Comparison of ENCODE assay signal across 12 mouse cellular contexts in genomic region chr17:80833355-80834175, GRCm38 (mm10).
A peak's percentile ranks its signal among the peaks of the same experiment; 100 is the strongest.
DNase-seq lines count a peak whose midpoint lies in the region; ATAC-seq lines count a peak whose summit lies in the region.
"Had no signal": no experiment of that assay in that cellular context is flagged by ENCODE, and none has a peak within 500 bp of the region (broad histone marks: within the 10 kb centered on the region; RNA-seq: fewer than 3 reads in every experiment).

No protein-coding gene starts in this region.

- H3K27me3 ChIP-seq in heart, embryonic 11.5 days (ENCODE audit: control insufficient read depth, insufficient read depth, low read length): no peaks in the 10 kb centered on the region
- no peaks in the 10 kb centered on the region for H3K27me3 ChIP-seq in embryonic facial prominence, embryonic 13.5 days
- no peaks in the 10 kb centered on the region for H3K27me3 ChIP-seq in hindbrain, embryonic 12.5 days

- no peak overlapping the region for H3K4me3 ChIP-seq in heart, embryonic 11.5 days (ENCODE audit: low read depth, low read length)
- no peak overlapping the region for H3K4me3 ChIP-seq in embryonic facial prominence, embryonic 13.5 days
- no peak overlapping the region for H3K4me3 ChIP-seq in hindbrain, embryonic 12.5 days

- H3K4me1 ChIP-seq in heart, embryonic 11.5 days (ENCODE audit: control insufficient read depth, insufficient read depth, low read length): no peaks in the 10 kb centered on the region; the same call in 1 of the 2 replicates
- peaks cover 14% of the 10 kb centered on the region for H3K4me1 ChIP-seq in embryonic facial prominence, embryonic 13.5 days
- no peaks in the 10 kb centered on the region for H3K4me1 ChIP-seq in hindbrain, embryonic 12.5 days

- 0 out of 2 replicates have a peak overlapping the region, but pooled peaks have one; percentile 1 for H3K4me2 ChIP-seq in heart, embryonic 11.5 days
- H3K4me2 ChIP-seq in embryonic facial prominence, embryonic 13.5 days: peak overlapping the region; percentile 31; the same call in 1 of the 2 replicates
- H3K4me2 ChIP-seq in hindbrain, embryonic 12.5 days (replicated peaks): no peak overlapping the region

- no peaks in the 10 kb centered on the region for H3K36me3 ChIP-seq in heart, embryonic 11.5 days (ENCODE audit: control insufficient read depth, insufficient read depth, low read length)
- H3K36me3 ChIP-seq in embryonic facial prominence, embryonic 13.5 days: no peaks in the 10 kb centered on the region
- H3K36me3 ChIP-seq in hindbrain, embryonic 12.5 days: no peaks in the 10 kb centered on the region

- H3K9me3 ChIP-seq in heart, embryonic 11.5 days (replicated peaks; ENCODE audit: control insufficient read depth, low read length): no peaks in the 10 kb centered on the region
- H3K9me3 ChIP-seq in embryonic facial prominence, embryonic 13.5 days: no peaks in the 10 kb centered on the region
- H3K9me3 ChIP-seq in hindbrain, embryonic 12.5 days (replicated peaks): no peaks in the 10 kb centered on the region

- 25% methylated on average over 10 of the region's 10 CpGs for WGBS in heart, embryonic 11.5 days (ENCODE audit: insufficient replicate concordance)
- 16% methylated on average over 10 of the region's 10 CpGs for WGBS in embryonic facial prominence, embryonic 13.5 days
- 39% methylated on average over 10 of the region's 10 CpGs for WGBS in hindbrain, embryonic 12.5 days

- ATAC-seq in heart, embryonic 11.5 days (replicated peaks; ENCODE audit: insufficient number of reproducible peaks, low FRiP score, low TSS enrichment): no peak; the same call in 1 of the 2 replicates
- ATAC-seq in embryonic facial prominence, embryonic 13.5 days (ENCODE audit: insufficient number of reproducible peaks, insufficient read depth, low FRiP score, low TSS enrichment, low read depth): no peak
- ATAC-seq in hindbrain, embryonic 12.5 days (ENCODE audit: low FRiP score): no peak
- ATAC-seq: CD4-positive, CD25-positive, alpha-beta regulatory T cell, adult 4 months had no signal

- H3K9ac ChIP-seq in heart, embryonic 11.5 days (ENCODE audit: low read depth, low read length): no peak overlapping the region
- H3K9ac ChIP-seq in embryonic facial prominence, embryonic 13.5 days: no peak overlapping the region
- no peak overlapping the region for H3K9ac ChIP-seq in hindbrain, embryonic 12.5 days

- H3K27ac ChIP-seq in heart, embryonic 11.5 days (ENCODE audit: low read depth, low read length): no peak overlapping the region
- H3K27ac ChIP-seq in embryonic facial prominence, embryonic 13.5 days: peak overlapping the region; percentile 23; the same call in 1 of the 2 replicates
- H3K27ac ChIP-seq in hindbrain, embryonic 12.5 days: no peak overlapping the region

- no peak for DNase-seq in heart, postnatal 36 days
- peak; percentile 16 for DNase-seq in 3T3-L1 (ENCODE audit: low read depth, low spot score)
- DNase-seq in kidney, postnatal 10 days: peak; percentile 30
- no peak for DNase-seq in urinary bladder, postnatal 14 days (ENCODE audit: low spot score)
- DNase-seq in frontal cortex, postnatal 25 days (ENCODE audit: low spot score in 2 of 2): no peak
- DNase-seq: adrenal gland, postnatal 25 days; gastrocnemius, postnatal 36 days; layer of hippocampus, postnatal 36 days had no signal

- intact Hi-C loops in heart, postnatal 36 days (cut with DNase I): no loop called here

Comparison
In these comparisons a context has a peak if more than half of its experiments do, and no peak if none do; other contexts are left out.
1. DNase-seq: peak in 3T3-L1 (single experiment) and kidney, postnatal 10 days (single experiment); none in heart, postnatal 36 days (0 of 2), urinary bladder, postnatal 14 days (single experiment) and frontal cortex, postnatal 25 days (0 of 2).